Comparison of ENCODE assay signal across 8 mouse cellular contexts in genomic region chr10:61980424-61980823, GRCm38 (mm10). TPM values are rescaled to one million over a fixed set of nuclear protein-coding genes. Genes with fewer than 3 reads are reported as not detected.
DNase-seq lines count a peak whose midpoint lies in the region; ATAC-seq and TF ChIP-seq lines count a peak whose summit lies in the region.

No protein-coding gene starts in this region.

- no peak for TF ChIP-seq POLR2A in limb, embryonic 14.5 days (IDR thresholded peaks at IDR 0.05; ENCODE audit: borderline replicate concordance, extremely low read depth, insufficient read depth, insufficient read length)
- TF ChIP-seq POLR2A in testis, adult 2 months (IDR thresholded peaks at IDR 0.05; ENCODE audit: control insufficient read depth, low read depth, low read length), result no peak

- H3K27me3 ChIP-seq in intestine, postnatal 0 days (replicated peaks; ENCODE audit: control insufficient read depth, insufficient read depth, low read length), result peaks cover 48% of the 10 kb centered on the region
- H3K27me3 ChIP-seq in limb, embryonic 14.5 days (ENCODE audit: control insufficient read depth, insufficient read depth, low read length), result peaks cover 40% of the 10 kb centered on the region
- H3K27me3 ChIP-seq in neural tube, embryonic 12.5 days (replicated peaks), result peaks cover 58% of the 10 kb centered on the region
- H3K27me3 ChIP-seq in testis, adult 2 months (ENCODE audit: control insufficient read depth, insufficient read depth, low read length), result peaks cover 4% of the 10 kb centered on the region; the same call in 1 of the 2 replicates

- WGBS in intestine, postnatal 0 days, result 2% methylated on average over 7 of the region's 7 CpGs
- 4% methylated on average over 7 of the region's 7 CpGs for WGBS in limb, embryonic 14.5 days
- 3% methylated on average over 7 of the region's 7 CpGs for WGBS in neural tube, embryonic 12.5 days

- no peak for ATAC-seq in monocyte, adult 5-6 weeks (replicated peaks; ENCODE audit: insufficient number of reproducible peaks, low FRiP score, low TSS enrichment, poor library complexity, severe bottlenecking)
- ATAC-seq in intestine, postnatal 0 days, result no peak
- peak; percentile 70 for ATAC-seq in limb, embryonic 14.5 days (ENCODE audit: low FRiP score, low read depth)
- peak; percentile 43; the same call in 1 of the 2 replicates for ATAC-seq in neural tube, embryonic 12.5 days (ENCODE audit: low FRiP score, low read depth)

- no peak overlapping the region for H3K27ac ChIP-seq in intestine, postnatal 0 days (ENCODE audit: low read depth, low read length)
- no peak overlapping the region for H3K27ac ChIP-seq in limb, embryonic 14.5 days (replicated peaks; ENCODE audit: low read depth, low read length)
- H3K27ac ChIP-seq in neural tube, embryonic 12.5 days, result no peak overlapping the region
- H3K27ac ChIP-seq in testis, adult 2 months (ENCODE audit: control insufficient read depth, insufficient read depth, low read depth, low read length), result no peak overlapping the region

- DNase-seq in monocyte, adult 2 months (ENCODE audit: low read depth in 1 of 2, low spot score in 2 of 2), result peak; percentile 62 to 74
- peak; percentile 96 for DNase-seq in embryo, embryonic 10.5 days (ENCODE audit: low spot score)
- DNase-seq in gastrocnemius, postnatal 25 days, result peak; percentile 75
- DNase-seq in limb, embryonic 14.5 days (ENCODE audit: low spot score), result peak; percentile 88

- peak; percentile 96 for TF ChIP-seq CTCF in intestine, postnatal 0 days (IDR thresholded peaks at IDR 0.05; ENCODE audit: low read depth)
- TF ChIP-seq CTCF in testis, adult 2 months (IDR thresholded peaks at IDR 0.05; ENCODE audit: control insufficient read depth, insufficient read depth, insufficient replicate concordance, low read depth, low read length), result peak; percentile 73

- H3K9ac ChIP-seq in intestine, postnatal 0 days (ENCODE audit: low read depth, low read length), result no peak overlapping the region
- no peak overlapping the region for H3K9ac ChIP-seq in limb, embryonic 14.5 days (ENCODE audit: low read depth, low read length, severe bottlenecking)
- no peak overlapping the region for H3K9ac ChIP-seq in neural tube, embryonic 12.5 days

- no peaks in the 10 kb centered on the region for H3K4me1 ChIP-seq in intestine, postnatal 0 days (replicated peaks; ENCODE audit: control insufficient read depth, insufficient read depth, low read length)
- H3K4me1 ChIP-seq in limb, embryonic 14.5 days (ENCODE audit: control insufficient read depth, insufficient read depth, low read length), result peaks cover 19% of the 10 kb centered on the region
- peaks cover 22% of the 10 kb centered on the region for H3K4me1 ChIP-seq in neural tube, embryonic 12.5 days
- H3K4me1 ChIP-seq in testis, adult 2 months (ENCODE audit: control insufficient read depth, insufficient read depth, low read length), result no peaks in the 10 kb centered on the region; the same call in none of the 2 replicates

- H3K9me3 ChIP-seq in intestine, postnatal 0 days (ENCODE audit: control insufficient read depth), result no peaks in the 10 kb centered on the region
- H3K9me3 ChIP-seq in limb, embryonic 14.5 days (ENCODE audit: control insufficient read depth, low read length), result no peaks in the 10 kb centered on the region
- H3K9me3 ChIP-seq in neural tube, embryonic 12.5 days, result 0 out of 2 replicates have a peak, but pooled peaks cover 4% of the 10 kb centered on the region

- no peak overlapping the region for H3K4me2 ChIP-seq in intestine, postnatal 0 days (replicated peaks; ENCODE audit: low read depth)
- 0 out of 2 replicates have a peak overlapping the region, but pooled peaks have one; percentile 8 for H3K4me2 ChIP-seq in limb, embryonic 14.5 days (replicated peaks; ENCODE audit: low read depth, low read length, severe bottlenecking)
- no peak overlapping the region for H3K4me2 ChIP-seq in neural tube, embryonic 12.5 days (replicated peaks)

- H3K4me3 ChIP-seq in intestine, postnatal 0 days (ENCODE audit: low read depth, low read length), result no peak overlapping the region
- H3K4me3 ChIP-seq in limb, embryonic 14.5 days (replicated peaks; ENCODE audit: low read length), result no peak overlapping the region
- H3K4me3 ChIP-seq in neural tube, embryonic 12.5 days, result no peak overlapping the region
- no peak overlapping the region for H3K4me3 ChIP-seq in testis, adult 2 months (ENCODE audit: control insufficient read depth, low read depth, low read length)

- H3K36me3 ChIP-seq in intestine, postnatal 0 days (ENCODE audit: control insufficient read depth, insufficient read depth), result no peaks in the 10 kb centered on the region
- H3K36me3 ChIP-seq in limb, embryonic 14.5 days (ENCODE audit: control insufficient read depth, insufficient read depth, low read length), result no peaks in the 10 kb centered on the region
- H3K36me3 ChIP-seq in neural tube, embryonic 12.5 days, result no peaks in the 10 kb centered on the region
- no peaks in the 10 kb centered on the region for H3K36me3 ChIP-seq in testis, adult 2 months (ENCODE audit: control insufficient read depth, insufficient read depth, low read length)

RNA-seq across cellular contexts. Expression of gene Col13a1, which starts 1.5 kb away (rescaled TPM):
- not detected in 3 replicates for total RNA-seq in monocyte, adult 5-6 weeks (2017)
- 1 to 10 TPM; 1.0 to 1.4 TPM for total RNA-seq in gastrocnemius, postnatal 25 days (2021)
- polyA plus RNA-seq in intestine, postnatal 0 days (2015; fragmentation: Nextera tagmentation; extraction: Ambion mirVana), result 5.4 and 5.7 TPM in 2 replicates
- polyA plus RNA-seq in limb, embryonic 14.5 days (2012; rRNA removed), result 7.0 and 10.2 TPM in 2 replicates
- 5.5 and 6.4 TPM in 2 replicates for polyA plus RNA-seq in limb, embryonic 14.5 days (2014; fragmentation: Nextera tagmentation; extraction: Ambion mirVana)
- polyA plus RNA-seq in neural tube, embryonic 12.5 days (2016; fragmentation: Nextera tagmentation; extraction: Ambion mirVana), result 2.9 and 3.5 TPM in 2 replicates
- 0.43 and 0.48 TPM in 2 replicates for polyA plus RNA-seq in testis, adult 2 months (2012; rRNA removed)

Comparison
In these comparisons a context has a peak if more than half of its experiments do, and no peak if none do; other contexts are left out.
1. ATAC-seq: peak in limb, embryonic 14.5 days (single experiment) and neural tube, embryonic 12.5 days (single experiment); none in monocyte, adult 5-6 weeks (single experiment) and intestine, postnatal 0 days (single experiment).
2. Peak in every context shown above with its lines, with median percentiles within 50 percentile points of each other: DNase-seq.